Mouse (Mus musculus) thymus, adult 2 months (tissue): ENCODE measurements around the gene Nup210l.

ENCODE experiments used
- CTCF ChIP-seq: fragments of 200-500 bp; IDR thresholded peaks from 2 replicates; pipeline ENCODE4 v1.5.1; 2012; ENCODE audit warnings: mild to moderate bottlenecking, control low read depth, low read length, moderate library complexity, borderline replicate concordance; ENCODE audit not compliant: control insufficient read depth, poor library complexity, insufficient read depth; ENCODE audit errors: extremely low read depth
- POLR2A ChIP-seq: fragments of 200-500 bp; IDR thresholded peaks from 2 replicates; pipeline ENCODE4 v1.6.1; 2012; ENCODE audit warnings: mild to moderate bottlenecking, low read length, control low read depth, moderate library complexity; ENCODE audit not compliant: control insufficient read depth, poor library complexity, insufficient read depth; ENCODE audit errors: extremely low read depth

DNA sequence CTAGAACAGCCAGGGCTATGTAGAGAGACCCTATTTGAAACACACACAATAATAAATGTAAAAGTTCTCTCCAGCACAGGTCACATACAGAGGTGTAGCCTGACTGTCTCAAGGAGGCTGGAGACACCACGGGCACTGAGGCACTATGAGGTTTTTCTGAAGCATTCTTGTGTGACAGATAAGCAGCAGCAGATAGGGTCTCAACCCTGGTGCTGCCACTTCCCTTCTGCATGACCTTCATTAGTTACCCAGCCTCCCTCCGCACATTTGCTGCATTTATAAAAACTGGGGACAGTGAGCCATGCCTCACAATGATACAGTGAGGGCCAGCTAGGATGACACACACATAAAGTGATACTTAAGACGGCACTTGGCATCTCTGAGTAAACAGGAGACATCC lies 119.0 kb downstream of the Nup210l start:
- no peak for TF ChIP-seq CTCF
- TF ChIP-seq POLR2A, result no peak
